ENCODE assay signal across 8 mouse cellular contexts in the genomic region with DNA sequence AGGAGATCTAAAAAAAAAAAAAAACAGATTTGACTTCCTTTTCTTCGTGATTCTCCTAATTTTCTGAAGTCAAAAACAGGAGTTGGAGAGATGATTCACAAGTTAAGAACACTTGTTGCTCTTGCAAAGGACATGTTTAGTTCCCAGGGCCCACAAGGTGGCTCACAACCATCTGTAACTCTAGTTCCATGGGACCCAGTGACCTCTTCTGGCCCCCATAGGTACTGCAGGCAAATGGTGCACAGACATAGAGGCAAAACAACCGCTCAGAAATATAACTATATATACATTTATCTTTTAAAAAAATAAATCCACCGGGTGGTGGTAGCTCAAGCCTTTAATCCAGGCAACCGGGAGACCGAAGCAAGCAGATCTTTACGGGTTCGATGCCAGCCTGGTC. TPM values are rescaled to one million over a fixed set of nuclear protein-coding genes. Genes with fewer than 3 reads are reported as not detected.
DNase-seq lines count a peak whose midpoint lies in the region; ATAC-seq and TF ChIP-seq lines count a peak whose summit lies in the region.

No protein-coding gene starts in this region.

- no peaks in the 10 kb centered on the region for H3K4me1 ChIP-seq in intestine, embryonic 14.5 days (replicated peaks; ENCODE audit: control insufficient read depth, insufficient read depth, low read length)
- H3K4me1 ChIP-seq in limb, embryonic 14.5 days (ENCODE audit: control insufficient read depth, insufficient read depth, low read length) = no peaks in the 10 kb centered on the region
- H3K4me1 ChIP-seq in midbrain, embryonic 14.5 days (ENCODE audit: control insufficient read depth, insufficient read depth, low read length) = peaks cover 5% of the 10 kb centered on the region; the same call in 1 of the 2 replicates

- H3K4me2 ChIP-seq in intestine, embryonic 14.5 days (ENCODE audit: low read length) = peak overlapping the region; percentile 71
- peak overlapping the region; percentile 40 for H3K4me2 ChIP-seq in limb, embryonic 14.5 days (replicated peaks; ENCODE audit: low read depth, low read length, severe bottlenecking)
- H3K4me2 ChIP-seq in midbrain, embryonic 14.5 days (ENCODE audit: low read length) = peak overlapping the region; percentile 64

- peak; percentile 57 for DNase-seq in urinary bladder, postnatal 14 days (ENCODE audit: low spot score)
- no peak for DNase-seq in urinary bladder, postnatal 10 days (ENCODE audit: low spot score)
- peak; percentile 51 to 80 for DNase-seq in cerebellum, postnatal 14 days
- DNase-seq in frontal cortex, postnatal 36 days (ENCODE audit: low spot score in 2 of 2) = peak; percentile 17 to 49
- DNase-seq in intestine, embryonic 14.5 days (ENCODE audit: low spot score) = peak; percentile 79
- DNase-seq in limb, embryonic 14.5 days (ENCODE audit: low spot score) = no peak
- peak; percentile 56 for DNase-seq in midbrain, embryonic 14.5 days
- peak; percentile 60 to 78 for DNase-seq in spleen, postnatal 14 days (ENCODE audit: low spot score in 2 of 2)

- peaks cover 29% of the 10 kb centered on the region for H3K36me3 ChIP-seq in intestine, embryonic 14.5 days (ENCODE audit: control insufficient read depth, insufficient read depth, low read length)
- H3K36me3 ChIP-seq in limb, embryonic 14.5 days (ENCODE audit: control insufficient read depth, insufficient read depth, low read length) = peaks cover 30% of the 10 kb centered on the region
- peaks cover 22% of the 10 kb centered on the region for H3K36me3 ChIP-seq in midbrain, embryonic 14.5 days (ENCODE audit: control insufficient read depth, insufficient read depth, low read length)

- peak overlapping the region; percentile 70; the same call in 1 of the 2 replicates for H3K4me3 ChIP-seq in intestine, embryonic 14.5 days (ENCODE audit: low read depth, low read length)
- peak overlapping the region; percentile 82 for H3K4me3 ChIP-seq in limb, embryonic 14.5 days (replicated peaks; ENCODE audit: low read length)
- H3K4me3 ChIP-seq in midbrain, embryonic 14.5 days (replicated peaks; ENCODE audit: low read depth, low read length) = peak overlapping the region; percentile 80; the same call in 1 of the 2 replicates

- no peak for TF ChIP-seq POLR2A in limb, embryonic 14.5 days (IDR thresholded peaks at IDR 0.05; ENCODE audit: borderline replicate concordance, extremely low read depth, insufficient read depth, insufficient read length)

- H3K27ac ChIP-seq in intestine, embryonic 14.5 days (ENCODE audit: low read depth) = no peak overlapping the region
- no peak overlapping the region for H3K27ac ChIP-seq in limb, embryonic 14.5 days (replicated peaks; ENCODE audit: low read depth, low read length)
- no peak overlapping the region for H3K27ac ChIP-seq in midbrain, embryonic 14.5 days (replicated peaks; ENCODE audit: low read depth, low read length)

- no peaks in the 10 kb centered on the region for H3K9me3 ChIP-seq in intestine, embryonic 14.5 days (ENCODE audit: control insufficient read depth, low read length)
- no peaks in the 10 kb centered on the region for H3K9me3 ChIP-seq in limb, embryonic 14.5 days (ENCODE audit: control insufficient read depth, low read length)
- H3K9me3 ChIP-seq in midbrain, embryonic 14.5 days (ENCODE audit: control insufficient read depth, low read length) = no peaks in the 10 kb centered on the region

- no peak overlapping the region for H3K9ac ChIP-seq in intestine, embryonic 14.5 days (ENCODE audit: low read length)
- no peak overlapping the region for H3K9ac ChIP-seq in limb, embryonic 14.5 days (ENCODE audit: low read depth, low read length, severe bottlenecking)
- no peak overlapping the region for H3K9ac ChIP-seq in midbrain, embryonic 14.5 days (replicated peaks; ENCODE audit: low read length)

- ATAC-seq in intestine, embryonic 14.5 days (replicated peaks; ENCODE audit: low FRiP score, low TSS enrichment, low read depth) = no peak
- no peak for ATAC-seq in limb, embryonic 14.5 days (ENCODE audit: low FRiP score, low read depth)
- ATAC-seq in midbrain, embryonic 14.5 days (ENCODE audit: low FRiP score, low TSS enrichment) = no peak

- no peaks in the 10 kb centered on the region for H3K27me3 ChIP-seq in intestine, embryonic 14.5 days (replicated peaks; ENCODE audit: control insufficient read depth, insufficient read depth, low read length)
- no peaks in the 10 kb centered on the region for H3K27me3 ChIP-seq in limb, embryonic 14.5 days (ENCODE audit: control insufficient read depth, insufficient read depth, low read length)
- H3K27me3 ChIP-seq in midbrain, embryonic 14.5 days (ENCODE audit: control insufficient read depth, insufficient read depth, low read length) = no peaks in the 10 kb centered on the region

- WGBS in intestine, embryonic 14.5 days = 26% methylated on average over 7 of the region's 7 CpGs
- 28% methylated on average over 7 of the region's 7 CpGs for WGBS in limb, embryonic 14.5 days
- WGBS in midbrain, embryonic 14.5 days = 30% methylated on average over 7 of the region's 7 CpGs

RNA-seq across cellular contexts. Expression of a gene that starts 1.2 kb away (rescaled TPM):
- 48.0 and 52.5 TPM in 2 replicates for polyA plus RNA-seq in intestine, embryonic 14.5 days (2014; fragmentation: Nextera tagmentation; extraction: Ambion mirVana)
- polyA plus RNA-seq in limb, embryonic 14.5 days (2012; rRNA removed) = 29.4 and 36.4 TPM in 2 replicates
- 50.4 and 51.7 TPM in 2 replicates for polyA plus RNA-seq in limb, embryonic 14.5 days (2014; fragmentation: Nextera tagmentation; extraction: Ambion mirVana)
- polyA plus RNA-seq in midbrain, embryonic 14.5 days (2014; fragmentation: Nextera tagmentation; extraction: Ambion mirVana) = 58.6 and 70.6 TPM in 2 replicates

RNA-seq across cellular contexts. Expression of a gene that starts 11.2 kb away (rescaled TPM):
- 23.3 and 25.0 TPM in 2 replicates for polyA plus RNA-seq in intestine, embryonic 14.5 days (2014; fragmentation: Nextera tagmentation; extraction: Ambion mirVana)
- polyA plus RNA-seq in limb, embryonic 14.5 days (2012; rRNA removed) = 26.6 and 29.1 TPM in 2 replicates
- 16.7 and 18.3 TPM in 2 replicates for polyA plus RNA-seq in limb, embryonic 14.5 days (2014; fragmentation: Nextera tagmentation; extraction: Ambion mirVana)
- 12.4 and 14.5 TPM in 2 replicates for polyA plus RNA-seq in midbrain, embryonic 14.5 days (2014; fragmentation: Nextera tagmentation; extraction: Ambion mirVana)

Comparison
In these comparisons a context has a peak if more than half of its experiments do, and no peak if none do; other contexts are left out.
1. DNase-seq: peak in urinary bladder, postnatal 14 days (single experiment), cerebellum, postnatal 14 days (2 of 2), frontal cortex, postnatal 36 days (2 of 2), intestine, embryonic 14.5 days (single experiment), midbrain, embryonic 14.5 days (single experiment) and spleen, postnatal 14 days (2 of 2); none in urinary bladder, postnatal 10 days (single experiment) and limb, embryonic 14.5 days (single experiment).
2. Peak in every context shown above with its lines, with median percentiles within 50 percentile points of each other: H3K4me2 ChIP-seq and H3K4me3 ChIP-seq.